Mouse (Mus musculus) granulocyte monocyte progenitor cell, adult 5-6 weeks (primary cell): ENCODE results near the gene Slc44a1. TPM values are rescaled to one million over a fixed set of nuclear protein-coding genes. Genes with fewer than 3 reads are reported as not detected.

Experiments used
- ATAC-seq: replicated peaks from 2 replicates; pipeline ENCODE4 v1.8.0; 2016; ENCODE audit warnings: mild to moderate bottlenecking, moderate TSS enrichment, inconsistent platforms; ENCODE audit not compliant: poor library complexity, severe bottlenecking
- total RNA-seq, 2 experiments: library from RNA; stranded (forward) in 1 of 2; stranded (reverse) in 1 of 2; fragments of 200-712, 200-1000 nt in 1 of 2; fragments of >200 nt in 1 of 2; fragmentation: Nextera tagmentation in 1 of 2; gene quantifications; 2 replicates each; pipeline ENCODE4 v1.2.3; 2014 to 2017

Gene Slc44a1
- total RNA-seq, 2 experiments from 2014 or later = 2.0 to 4.3 TPM

DNA sequence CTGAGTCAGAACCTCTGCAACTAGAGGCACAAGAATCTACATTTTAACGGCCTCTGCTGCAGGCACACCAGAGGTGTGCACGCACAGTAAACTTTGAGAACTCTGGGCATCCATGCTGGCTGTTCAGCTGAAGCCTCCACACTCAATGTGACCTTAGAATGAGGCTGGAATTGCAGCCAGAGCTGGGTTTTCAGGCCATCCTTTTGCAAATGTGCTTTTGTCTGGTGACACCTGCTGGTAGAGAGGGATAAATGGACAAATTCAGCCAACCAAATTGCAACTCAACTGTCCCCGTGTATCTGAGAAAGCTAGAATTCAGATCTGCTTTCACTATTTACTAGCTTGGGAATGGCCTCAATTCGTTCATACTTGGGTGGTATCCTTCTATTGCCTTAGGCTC lies 154.0 kb downstream of the Slc44a1 start:
- ATAC-seq = peak; percentile 41

DNA sequence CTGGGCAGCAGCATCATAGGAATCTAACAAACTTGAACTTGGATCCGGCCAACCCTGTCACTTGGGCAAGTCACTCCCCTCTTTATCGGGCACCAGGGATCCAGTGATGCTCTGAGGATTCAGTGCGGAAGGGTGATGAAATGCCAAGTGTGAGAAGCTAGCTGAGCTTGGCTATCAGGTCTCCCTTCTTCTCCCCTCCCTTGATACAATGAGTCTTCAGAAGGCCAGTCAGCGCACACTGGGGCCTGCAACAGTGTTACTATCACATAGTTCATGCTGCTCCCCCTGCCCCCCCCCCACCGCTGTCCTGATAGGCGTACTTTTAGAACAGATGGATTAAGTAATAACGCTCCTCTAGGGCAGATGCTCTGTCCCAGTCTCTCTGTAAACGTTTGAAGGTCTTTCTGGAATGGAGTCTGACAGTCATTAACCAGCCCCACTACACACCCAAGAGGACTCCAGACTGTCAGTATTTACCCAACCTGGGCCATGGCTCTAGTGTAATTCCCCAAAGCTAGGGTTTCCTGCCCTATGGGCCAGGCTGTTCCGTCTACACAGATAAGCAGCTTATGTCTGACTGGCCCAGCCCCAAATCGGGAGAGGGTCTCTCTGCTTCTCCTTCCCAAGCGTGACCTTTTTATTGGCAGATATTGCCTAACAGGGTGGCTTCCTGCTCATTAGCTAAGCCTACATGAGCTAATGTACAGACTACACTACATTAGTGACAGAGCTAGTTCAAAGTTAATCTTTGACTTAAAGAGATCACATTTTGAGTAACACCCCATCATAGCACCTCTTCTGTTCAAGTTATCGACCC lies 155.2 kb downstream of the Slc44a1 start:
- peak; percentile 45 for ATAC-seq

- ATAC-seq = peak; percentile 28
These were observed 156.1 kb downstream of the Slc44a1 start for GRCm38 (mm10) chr4:53596063-53596895.

DNA sequence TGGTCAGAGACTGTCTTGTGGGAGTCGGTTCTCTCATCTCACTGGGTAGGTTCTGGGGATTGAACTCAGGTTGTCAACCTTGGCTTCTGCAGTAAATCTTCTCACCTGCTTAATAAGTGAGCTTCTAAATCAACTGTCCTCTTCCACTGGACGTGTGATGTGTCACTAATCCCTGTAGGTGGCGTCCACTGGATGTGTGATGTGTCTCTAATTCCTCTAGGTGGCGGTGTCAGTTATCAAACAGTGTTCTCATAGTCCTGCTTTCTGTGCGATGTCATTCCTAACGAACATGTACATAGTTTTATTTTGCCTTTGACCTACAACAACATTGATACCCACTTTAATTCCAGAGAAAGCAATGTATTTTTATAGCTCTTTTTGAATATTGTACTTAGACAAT lies 160.2 kb downstream of the Slc44a1 start:
- ATAC-seq = peak; percentile 87

DNA sequence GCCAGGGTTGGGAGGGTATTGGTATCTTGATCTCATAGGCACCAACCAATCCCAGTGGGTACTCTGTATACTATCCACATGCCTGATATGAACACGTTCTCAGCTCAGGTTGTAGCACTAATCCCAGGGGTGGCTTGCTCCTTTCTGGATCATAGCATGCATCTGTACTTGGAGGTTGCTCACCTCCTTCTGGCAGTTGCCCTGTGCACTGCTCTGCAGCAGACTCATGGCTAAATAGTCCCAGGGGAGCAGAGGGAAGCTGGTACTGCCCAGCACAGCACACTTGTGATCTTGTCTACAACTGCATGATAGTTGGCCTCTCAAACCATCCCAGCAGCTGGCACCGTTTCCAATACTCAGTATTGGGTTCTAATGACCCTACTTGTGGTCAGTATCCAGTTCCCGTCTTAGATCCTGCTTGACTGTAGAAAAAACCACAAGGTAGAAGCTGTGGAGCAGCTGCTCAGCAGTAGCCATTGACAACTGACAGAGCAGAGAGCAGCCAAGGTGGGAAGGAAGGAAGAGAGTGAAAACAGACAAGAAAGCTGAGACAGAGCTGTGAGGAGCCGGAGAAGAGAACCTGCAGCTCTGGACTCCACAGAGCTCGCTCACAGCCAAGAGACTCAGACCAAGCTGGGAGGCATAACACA lies 174.5 kb downstream of the Slc44a1 start:
- no peak for ATAC-seq

DNA sequence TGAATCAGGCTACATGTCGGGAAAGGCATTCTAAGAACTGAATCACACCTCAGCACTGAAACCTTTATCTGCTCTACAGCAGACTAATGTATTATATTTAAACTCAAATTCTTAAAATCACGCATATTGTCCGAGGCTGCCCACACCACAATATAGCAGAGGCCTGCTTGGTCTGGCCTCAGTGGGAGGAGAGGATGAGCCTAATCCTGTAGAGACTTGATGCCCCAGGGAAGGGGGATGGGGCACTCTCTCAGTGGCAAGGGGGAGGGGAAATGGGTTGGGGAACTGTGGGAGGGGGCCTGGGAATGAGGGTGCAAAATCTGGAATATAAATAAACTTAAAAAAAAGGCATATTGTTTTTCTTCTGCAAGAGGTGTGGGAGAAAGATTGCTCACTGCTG lies 177.8 kb downstream of the Slc44a1 start:
- ATAC-seq = no peak

- no peak for ATAC-seq
These were observed 179.9 kb downstream of the Slc44a1 start for GRCm38 (mm10) chr4:53620104-53620503.

GRCm38 (mm10) chr4:53621084-53621483 lies 180.9 kb downstream of the Slc44a1 start:
- no peak for ATAC-seq

DNA sequence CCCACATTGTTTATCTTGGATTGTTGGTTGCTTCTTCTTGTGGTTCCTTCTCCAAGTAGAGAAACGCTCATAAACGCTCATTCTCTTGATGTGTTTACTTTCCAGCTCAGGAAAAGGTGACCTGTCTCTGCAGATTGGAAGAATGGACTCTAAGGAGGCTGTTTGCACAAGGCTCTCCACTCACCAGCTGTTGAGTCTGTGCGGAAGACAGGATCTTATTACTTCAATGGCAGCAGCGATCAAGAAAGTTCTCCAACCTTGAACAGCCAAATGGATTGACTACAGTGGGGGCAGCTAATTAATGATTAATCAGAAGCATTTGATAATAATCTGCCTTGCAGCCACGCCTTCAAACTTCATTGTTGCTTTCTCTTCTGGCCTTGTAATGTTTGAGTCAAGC lies 181.3 kb downstream of the Slc44a1 start:
- no peak for ATAC-seq

GRCm38 (mm10) chr4:53623711-53624110 lies 183.5 kb downstream of the Slc44a1 start:
- ATAC-seq = no peak

GRCm38 (mm10) chr4:53624816-53625215 lies 184.6 kb downstream of the Slc44a1 start:
- ATAC-seq = no peak

DNA sequence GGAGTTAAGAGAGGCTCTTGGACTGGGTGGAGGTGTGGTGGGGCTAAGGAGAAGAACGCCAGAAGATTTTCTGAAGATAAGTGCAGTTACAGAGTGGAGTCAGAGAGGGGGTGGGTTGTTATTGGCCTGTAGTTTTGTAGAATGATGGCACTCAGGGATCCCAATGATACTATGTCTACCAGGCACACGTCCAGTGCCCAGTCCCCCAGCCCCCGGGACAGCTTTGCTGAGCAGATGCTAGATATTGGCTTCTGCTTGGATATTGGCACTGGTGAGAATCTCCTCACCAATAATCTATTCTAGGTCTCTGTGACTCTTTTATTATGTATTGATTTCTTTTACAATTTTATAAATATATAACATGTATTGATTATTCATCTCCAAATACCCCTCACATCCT lies 185.1 kb downstream of the Slc44a1 start:
- ATAC-seq = no peak

- ATAC-seq = no peak
These were observed 188.7 kb downstream of the Slc44a1 start for GRCm38 (mm10) chr4:53628924-53629323.

GRCm38 (mm10) chr4:53630963-53631315 lies 190.7 kb downstream of the Slc44a1 start:
- no peak for ATAC-seq

- peak; percentile 80 for ATAC-seq
These were observed 191.2 kb downstream of the Slc44a1 start, which contains the start of gene Fsd1l for GRCm38 (mm10) chr4:53631316-53632010. Fsd1l (plus strand) TSS chr4:53631471.

DNA sequence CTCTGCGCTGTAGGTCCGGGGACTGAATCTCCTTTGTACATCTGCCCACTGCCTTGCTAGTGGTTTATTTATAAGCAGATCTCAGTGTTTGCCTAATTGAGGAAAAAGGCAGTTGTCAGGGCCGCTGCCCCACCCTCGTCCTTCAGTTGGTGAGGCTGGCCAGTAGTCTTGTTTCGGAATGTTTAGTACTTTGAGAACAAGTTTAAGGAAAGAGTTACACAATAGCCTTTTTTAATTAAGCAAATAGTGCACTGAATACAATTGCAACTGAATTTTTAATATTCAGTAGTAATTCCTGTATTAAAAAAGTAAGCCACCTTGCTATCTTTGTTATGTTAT lies 191.8 kb downstream of the Slc44a1 start:
- peak; percentile 38 for ATAC-seq

GRCm38 (mm10) chr4:53635336-53635735 lies 195.1 kb downstream of the Slc44a1 start:
- ATAC-seq = no peak

- ATAC-seq = no peak
These were observed 197.2 kb downstream of the Slc44a1 start for GRCm38 (mm10) chr4:53637269-53637909.

DNA sequence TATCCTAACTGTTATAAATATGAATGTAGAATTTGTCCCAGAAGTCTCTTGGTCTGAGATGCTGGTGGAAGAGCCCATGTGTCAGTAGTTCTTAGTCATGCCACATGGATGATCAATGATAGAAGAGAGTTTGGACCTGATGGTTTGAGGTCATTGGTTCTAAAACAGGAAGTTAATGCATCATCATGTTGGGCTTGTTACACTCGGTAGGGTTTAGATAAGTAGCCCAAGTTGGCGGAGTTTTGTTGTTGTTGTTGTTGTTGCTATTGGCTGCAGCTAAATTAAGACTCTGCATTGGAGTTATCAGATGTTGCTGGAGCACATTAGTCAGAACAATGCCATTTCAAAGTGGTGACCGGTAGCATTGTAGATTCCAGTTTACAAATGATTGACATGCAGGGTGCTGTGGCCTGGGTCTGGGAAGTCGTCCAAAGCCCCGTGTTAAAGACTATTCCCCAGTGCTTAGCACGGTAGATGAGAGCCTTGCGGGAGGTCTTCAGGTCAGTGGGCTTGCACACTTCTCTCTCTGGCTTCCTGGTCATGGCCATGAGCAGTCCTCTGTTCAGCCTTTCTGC lies 198.4 kb downstream of the Slc44a1 start:
- ATAC-seq = no peak

GRCm38 (mm10) chr4:53658029-53658428 lies 217.8 kb downstream of the Slc44a1 start:
- no peak for ATAC-seq
